Mouse (Mus musculus): Measurements from ENCODE around the gene Poll. TPM values are rescaled to one million over a fixed set of nuclear protein-coding genes. Genes with fewer than 3 reads are reported as not detected.

The Poll gene
- polyA plus RNA-seq, 1 experiment: 7.5 TPM

DNA sequence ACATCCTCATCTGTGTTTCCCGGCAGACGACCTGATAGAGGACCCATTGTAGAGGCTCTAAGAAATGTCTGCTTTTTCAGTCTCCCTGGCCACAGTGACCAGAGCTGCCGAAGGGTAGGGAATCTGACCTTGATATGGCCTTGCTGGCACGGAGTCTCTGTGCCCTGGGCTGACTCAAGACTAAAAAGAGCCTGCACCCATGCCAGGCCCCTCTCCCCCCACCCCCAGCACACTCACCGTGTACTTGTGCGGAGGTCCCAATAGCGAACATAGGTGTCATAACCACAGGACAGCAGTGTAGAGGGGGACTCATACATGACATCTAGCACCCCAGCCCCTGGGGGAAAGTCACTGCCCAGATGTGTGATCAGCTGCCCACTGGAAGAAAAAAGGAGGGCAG is 19.1 kb upstream of the Poll start:
- no peak overlapping the region for H3K4me3 ChIP-seq (replicated peaks)
- H3K27me3 ChIP-seq (replicated peaks): no peaks in the 10 kb centered on the region
- H3K9me3 ChIP-seq: 0 out of 2 replicates have a peak, but pooled peaks cover 3% of the 10 kb centered on the region
- H3K36me3 ChIP-seq (replicated peaks; ENCODE audit: low read length): peaks cover 90% of the 10 kb centered on the region
- H3K4me1 ChIP-seq: peaks cover 44% of the 10 kb centered on the region
- TF ChIP-seq FLI1 (IDR thresholded peaks at IDR 0.05; ENCODE audit: low read length): no peak
- no peak for TF ChIP-seq GATA1 (IDR thresholded peaks at IDR 0.05; ENCODE audit: borderline replicate concordance, low read length)

GRCm38 (mm10) chr19:45578976-45579375 is 18.6 kb upstream of the Poll start:
- TF ChIP-seq GATA1 (IDR thresholded peaks at IDR 0.05; ENCODE audit: borderline replicate concordance, low read length) (no peak), FLI1 (IDR thresholded peaks at IDR 0.05; ENCODE audit: low read length) (no peak)
- 0 out of 2 replicates have a peak, but pooled peaks cover 3% of the 10 kb centered on the region for H3K9me3 ChIP-seq
- H3K4me1 ChIP-seq: peaks cover 48% of the 10 kb centered on the region
- H3K4me3 ChIP-seq (replicated peaks): no peak overlapping the region
- H3K27me3 ChIP-seq (replicated peaks): no peaks in the 10 kb centered on the region
- peaks cover 90% of the 10 kb centered on the region for H3K36me3 ChIP-seq (replicated peaks; ENCODE audit: low read length)

- H3K9me3 ChIP-seq: 0 out of 2 replicates have a peak, but pooled peaks cover 3% of the 10 kb centered on the region
- no peaks in the 10 kb centered on the region for H3K27me3 ChIP-seq (replicated peaks)
- no peak overlapping the region for H3K4me3 ChIP-seq (replicated peaks)
- peaks cover 94% of the 10 kb centered on the region for H3K36me3 ChIP-seq (replicated peaks; ENCODE audit: low read length)
- H3K4me1 ChIP-seq: peaks cover 52% of the 10 kb centered on the region
- TF ChIP-seq GATA1 (IDR thresholded peaks at IDR 0.05; ENCODE audit: borderline replicate concordance, low read length): no peak
- TF ChIP-seq FLI1 (IDR thresholded peaks at IDR 0.05; ENCODE audit: low read length): no peak
These were observed 16.9 kb upstream of the Poll start for GRCm38 (mm10) chr19:45577141-45577750.

- Histone ChIP-seq H3K4me1 (peaks cover 52% of the 10 kb centered on the region), H3K9me3 (no peaks in the 10 kb centered on the region), H3K36me3 (replicated peaks; ENCODE audit: low read length) (peaks cover 95% of the 10 kb centered on the region), H3K27me3 (replicated peaks) (no peaks in the 10 kb centered on the region), H3K4me3 (replicated peaks) (peak overlapping the region; percentile 62)
- TF ChIP-seq GATA1 (IDR thresholded peaks at IDR 0.05; ENCODE audit: borderline replicate concordance, low read length) (no peak), FLI1 (IDR thresholded peaks at IDR 0.05; ENCODE audit: low read length) (no peak)
These were observed 15.3 kb upstream of the Poll start for GRCm38 (mm10) chr19:45575632-45576001.

- H3K27me3 ChIP-seq (replicated peaks): no peaks in the 10 kb centered on the region
- no peaks in the 10 kb centered on the region for H3K9me3 ChIP-seq
- H3K4me3 ChIP-seq (replicated peaks): peak overlapping the region; percentile 62
- peaks cover 52% of the 10 kb centered on the region for H3K4me1 ChIP-seq
- TF ChIP-seq GATA1 (IDR thresholded peaks at IDR 0.05; ENCODE audit: borderline replicate concordance, low read length) (no peak), FLI1 (IDR thresholded peaks at IDR 0.05; ENCODE audit: low read length) (no peak)
- peaks cover 93% of the 10 kb centered on the region for H3K36me3 ChIP-seq (replicated peaks; ENCODE audit: low read length)
These were observed 14.8 kb upstream of the Poll start for GRCm38 (mm10) chr19:45574941-45575631.

DNA sequence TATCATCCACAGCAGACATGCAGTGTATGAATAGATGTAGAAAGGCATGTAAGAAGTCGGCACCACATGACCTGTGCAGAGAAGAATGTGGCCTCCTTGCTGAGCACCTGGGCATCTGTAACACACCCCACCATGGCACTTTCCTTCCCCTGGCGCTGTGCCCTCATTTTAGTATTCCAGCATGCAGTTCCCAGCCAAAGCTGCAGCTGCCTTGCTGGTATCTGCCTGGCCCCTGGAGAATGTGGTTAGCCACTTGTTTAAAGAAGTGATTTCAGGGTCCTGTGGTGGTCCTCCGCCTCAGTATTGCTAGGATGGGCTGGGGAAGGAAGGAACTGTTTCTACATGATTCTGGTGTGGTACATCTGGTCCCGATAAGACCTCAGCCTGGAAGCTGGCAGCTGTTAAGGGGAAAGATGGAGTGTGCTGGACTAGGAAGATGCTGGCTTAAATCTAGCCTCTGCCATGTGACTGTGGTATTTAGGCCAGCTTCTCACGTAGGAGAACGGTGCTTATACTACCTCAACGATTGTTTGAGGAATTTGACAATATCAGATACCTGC is 14.1 kb upstream of the Poll start:
- H3K36me3 ChIP-seq (replicated peaks; ENCODE audit: low read length): peaks cover 91% of the 10 kb centered on the region
- H3K9me3 ChIP-seq: no peaks in the 10 kb centered on the region
- no peaks in the 10 kb centered on the region for H3K27me3 ChIP-seq (replicated peaks)
- no peak for TF ChIP-seq GATA1 (IDR thresholded peaks at IDR 0.05; ENCODE audit: borderline replicate concordance, low read length)
- TF ChIP-seq FLI1 (IDR thresholded peaks at IDR 0.05; ENCODE audit: low read length): no peak
- H3K4me3 ChIP-seq (replicated peaks): peak overlapping the region; percentile 62
- peaks cover 52% of the 10 kb centered on the region for H3K4me1 ChIP-seq

- H3K9me3 ChIP-seq: no peaks in the 10 kb centered on the region
- no peak overlapping the region for H3K4me3 ChIP-seq (replicated peaks)
- H3K36me3 ChIP-seq (replicated peaks; ENCODE audit: low read length): peaks cover 90% of the 10 kb centered on the region
- peaks cover 50% of the 10 kb centered on the region for H3K4me1 ChIP-seq
- TF ChIP-seq FLI1 (IDR thresholded peaks at IDR 0.05; ENCODE audit: low read length): no peak
- TF ChIP-seq GATA1 (IDR thresholded peaks at IDR 0.05; ENCODE audit: borderline replicate concordance, low read length): no peak
- peaks cover 2% of the 10 kb centered on the region for H3K27me3 ChIP-seq (replicated peaks)
These were observed 13.5 kb upstream of the Poll start for GRCm38 (mm10) chr19:45573861-45574267.

DNA sequence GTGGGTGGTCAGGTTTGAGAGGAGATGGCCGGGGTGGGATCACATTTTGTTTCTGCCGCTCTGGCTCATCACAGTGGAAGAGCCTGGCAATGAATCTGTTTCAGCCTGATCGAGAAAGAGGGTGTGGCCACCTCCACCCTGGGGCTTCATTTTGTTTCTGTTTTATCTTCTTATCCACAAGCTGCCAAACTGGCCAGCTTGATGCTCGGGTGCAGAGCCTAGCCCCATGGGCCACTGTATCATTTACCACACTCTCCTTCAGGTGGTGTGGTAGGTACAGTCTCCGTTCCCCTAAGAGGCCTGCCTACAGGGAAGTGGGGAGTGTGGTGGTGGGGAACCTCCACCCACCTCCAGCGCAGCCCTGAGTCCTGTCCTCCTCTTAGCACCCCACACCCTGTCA is 12.7 kb upstream of the Poll start:
- no peak for TF ChIP-seq GATA1 (IDR thresholded peaks at IDR 0.05; ENCODE audit: borderline replicate concordance, low read length)
- TF ChIP-seq FLI1 (IDR thresholded peaks at IDR 0.05; ENCODE audit: low read length): no peak
- peaks cover 2% of the 10 kb centered on the region for H3K27me3 ChIP-seq (replicated peaks)
- H3K36me3 ChIP-seq (replicated peaks; ENCODE audit: low read length): peaks cover 90% of the 10 kb centered on the region
- H3K9me3 ChIP-seq: no peaks in the 10 kb centered on the region
- peaks cover 44% of the 10 kb centered on the region for H3K4me1 ChIP-seq
- no peak overlapping the region for H3K4me3 ChIP-seq (replicated peaks)

DNA sequence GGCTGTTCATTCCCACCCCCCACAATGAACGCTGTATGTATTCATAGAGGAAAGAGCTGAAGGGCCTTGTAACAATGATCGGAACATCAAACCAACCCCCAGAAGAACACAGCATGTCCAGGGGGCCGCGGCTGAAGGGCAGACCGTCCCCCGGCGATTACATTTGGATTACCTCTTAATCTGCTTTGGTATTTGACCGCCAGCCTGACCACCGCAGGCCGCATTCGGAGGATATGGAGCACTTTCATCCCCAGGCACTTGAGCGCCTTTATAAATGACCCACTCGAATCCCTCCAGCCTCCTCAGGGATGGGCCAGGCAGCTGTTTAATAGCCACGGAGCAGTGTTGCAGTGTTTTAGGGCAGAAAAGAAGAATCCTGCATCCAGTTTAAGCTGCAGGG is 7.0 kb upstream of the Poll start:
- H3K4me3 ChIP-seq (replicated peaks): no peak overlapping the region
- no peaks in the 10 kb centered on the region for H3K9me3 ChIP-seq
- peaks cover 2% of the 10 kb centered on the region for H3K27me3 ChIP-seq (replicated peaks)
- peaks cover 24% of the 10 kb centered on the region for H3K4me1 ChIP-seq
- no peak for TF ChIP-seq FLI1 (IDR thresholded peaks at IDR 0.05; ENCODE audit: low read length)
- TF ChIP-seq GATA1 (IDR thresholded peaks at IDR 0.05; ENCODE audit: borderline replicate concordance, low read length): no peak
- peaks cover 80% of the 10 kb centered on the region for H3K36me3 ChIP-seq (replicated peaks; ENCODE audit: low read length)
